Mouse (Mus musculus) stomach, embryonic 16.5 days (tissue): ENCODE measurements at regions not wholly inside any gene's neighbourhood (a gene's known extent, or its start where the extent isn't known, plus 50 kb on each side); places are given as distances from the start of the nearest gene placed in this dataset.
"Not testable (repeated sequence)": the region's sequence is repeated elsewhere in the genome, so short reads cannot be mapped to it uniquely, and the experiment has no call there.

Source experiments
- ATAC-seq: fragments of 200-750 bp; cut with Nextera tagmentation; 2 replicates; pipeline ENCODE4 v1.8.0; 2017; ENCODE audit warnings: moderate number of reproducible peaks, moderate TSS enrichment; ENCODE audit not compliant: insufficient read depth, low FRiP score
- H3K27ac ChIP-seq: fragments of 300-500 bp; sonication (generic); 2 replicates; pipeline ENCODE4 v1.5.1; 2014; ENCODE audit warnings: low read length
- H3K27me3 ChIP-seq: fragments of 300-500 bp; sonication (generic); 2 replicates; pipeline ENCODE4 v1.6.1; 2014; ENCODE audit warnings: low read length, control low read depth, mixed read lengths; ENCODE audit not compliant: control insufficient read depth, insufficient read depth
- H3K36me3 ChIP-seq: fragments of 300-500 bp; sonication (generic); 2 replicates; pipeline ENCODE4 v1.6.1; 2014; ENCODE audit warnings: low read length; ENCODE audit not compliant: control insufficient read depth, insufficient read depth
- H3K4me1 ChIP-seq: fragments of 300-500 bp; sonication (generic); 2 replicates; pipeline ENCODE4 v1.6.1; 2014; ENCODE audit warnings: low read length, control low read depth, mixed read lengths; ENCODE audit not compliant: control insufficient read depth, insufficient read depth
- H3K4me2 ChIP-seq: fragments of 300-500 bp; sonication (generic); 2 replicates; pipeline ENCODE4 v1.6.1; 2014; ENCODE audit warnings: low read depth, low read length, mixed read lengths
- H3K4me3 ChIP-seq: fragments of 300-500 bp; sonication (generic); replicated peaks from 2 replicates; pipeline ENCODE4 v1.5.1; 2014; ENCODE audit warnings: mild to moderate bottlenecking, low read length
- H3K9ac ChIP-seq: fragments of 300-500 bp; sonication (generic); 2 replicates; pipeline ENCODE4 v1.6.1; 2014; ENCODE audit warnings: low read length
- H3K9me3 ChIP-seq: fragments of 300-500 bp; sonication (generic); replicated peaks from 2 replicates; pipeline ENCODE4 v1.6.1; 2016; ENCODE audit warnings: low read length, control low read depth; ENCODE audit not compliant: control insufficient read depth
- WGBS: fragments of 180-500 bp; shearing (Covaris S2); extraction: QIAGEN DNeasy Blood & Tissue Kit; methylation state at CpG from one replicate; pipeline ENCODE4 v1.1.7; 2014; 5-methylcytosine and 5-hydroxymethylcytosine counted together

DNA sequence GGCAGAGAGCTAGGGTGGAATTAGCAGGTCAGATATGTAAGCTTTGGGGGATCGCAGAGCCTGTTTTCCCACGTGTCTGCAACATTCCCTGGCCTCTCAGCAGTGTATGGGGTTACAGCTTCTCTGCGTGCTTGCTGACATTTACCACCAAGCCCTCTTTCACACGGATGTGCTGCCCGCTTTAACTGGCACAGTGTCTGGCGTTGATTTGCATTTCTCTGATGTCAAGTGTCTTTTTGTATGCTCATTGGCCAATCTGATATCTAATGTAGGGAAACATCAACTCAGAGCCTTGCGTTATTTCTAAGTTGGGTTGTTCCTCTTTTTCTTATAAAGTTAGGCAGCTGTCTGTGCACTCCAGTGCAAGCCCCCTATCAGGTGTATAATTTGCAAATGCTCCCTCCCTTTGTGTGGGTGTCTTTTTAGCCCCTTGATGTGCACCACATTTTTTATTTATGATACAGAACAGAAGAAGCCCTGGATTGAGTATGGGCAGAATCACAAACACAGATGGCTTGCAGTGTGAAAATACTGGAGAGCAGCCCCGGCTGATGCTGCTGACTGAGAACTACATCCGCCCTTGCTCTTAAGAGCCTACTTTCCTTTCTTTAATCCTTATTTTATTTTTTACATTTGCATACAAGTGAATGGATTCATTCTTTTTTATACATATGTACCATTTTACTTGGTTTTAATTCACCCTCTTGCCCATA is 93.4 kb upstream of the Btbd11 start:
- 65% methylated on average over 9 of the region's 9 CpGs for WGBS
- Histone ChIP-seq H3K4me3 (no peak overlapping the region), H3K4me1 (no peaks in the 10 kb centered on the region), H3K4me2 (no peak overlapping the region), H3K9me3 (no peaks in the 10 kb centered on the region), H3K36me3 (no peaks in the 10 kb centered on the region), H3K27ac (no peak overlapping the region), H3K9ac (no peak overlapping the region), H3K27me3 (no peaks in the 10 kb centered on the region)
- ATAC-seq = no peak

DNA sequence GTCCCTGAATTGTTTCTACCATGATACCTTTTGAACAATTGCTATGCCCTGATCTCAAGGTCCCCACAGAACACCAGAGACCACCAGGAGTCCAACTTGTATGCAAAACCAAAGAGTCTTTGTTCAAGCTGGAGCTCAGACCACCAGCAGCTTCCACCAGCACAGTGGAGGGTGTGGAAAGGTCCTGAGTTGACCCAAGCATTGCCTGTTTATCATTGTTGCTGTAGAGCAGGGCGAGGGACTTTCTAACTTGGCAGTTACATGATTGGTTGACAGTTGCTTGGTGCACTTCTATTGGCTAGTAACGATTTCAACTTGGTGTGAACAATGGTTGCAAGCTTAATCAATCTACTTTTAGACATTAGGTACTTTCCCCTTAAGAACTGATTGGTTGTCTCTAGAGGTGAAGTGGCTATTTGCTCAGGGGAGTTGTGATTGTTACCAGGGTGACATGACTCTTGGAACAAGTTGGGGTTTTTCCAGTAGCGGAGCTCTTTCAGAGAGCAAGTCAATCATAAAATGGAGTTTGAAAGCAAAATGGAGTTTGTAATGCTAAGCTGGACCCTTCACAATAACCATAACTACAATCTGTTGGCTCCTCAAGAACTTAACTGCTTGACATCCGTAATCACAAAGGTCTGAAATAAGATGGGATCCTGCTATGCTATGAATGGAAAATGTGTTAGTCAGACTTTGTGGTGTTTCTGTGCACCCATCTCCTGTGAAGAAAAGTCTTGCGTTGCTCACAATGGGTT is 91.3 kb upstream of the Btbd11 start:
- Histone ChIP-seq H3K27ac (no peak overlapping the region), H3K4me3 (no peak overlapping the region), H3K36me3 (no peaks in the 10 kb centered on the region), H3K4me2 (no peak overlapping the region), H3K4me1 (no peaks in the 10 kb centered on the region), H3K9ac (no peak overlapping the region), H3K27me3 (no peaks in the 10 kb centered on the region), H3K9me3 (no peaks in the 10 kb centered on the region)
- 74% methylated on average over 5 of the region's 5 CpGs for WGBS
- ATAC-seq = no peak

DNA sequence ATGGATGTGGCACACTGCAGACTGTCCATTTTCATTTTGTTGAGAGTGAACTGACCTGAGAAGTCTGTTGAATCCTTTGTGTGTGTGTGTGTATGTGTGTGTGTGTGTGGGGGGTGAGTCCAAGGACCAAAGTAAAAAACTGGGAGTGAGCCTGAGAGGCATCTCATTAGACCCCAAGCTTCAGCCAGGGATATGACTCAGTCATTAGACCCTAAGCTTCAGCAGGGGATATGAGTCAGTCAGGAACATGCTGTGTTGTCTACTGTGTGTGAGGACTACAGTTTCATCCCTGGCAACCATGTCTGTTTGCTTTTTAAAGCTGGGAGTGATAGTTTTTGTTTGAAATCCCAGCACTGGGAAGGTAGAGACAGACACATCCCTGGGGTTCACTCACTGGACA is 74.8 kb upstream of the Btbd11 start:
- no peaks in the 10 kb centered on the region for H3K4me1 ChIP-seq
- ATAC-seq = no peak
- no peak overlapping the region for H3K27ac ChIP-seq
- H3K4me2 ChIP-seq = no peak overlapping the region
- no peaks in the 10 kb centered on the region for H3K9me3 ChIP-seq
- H3K36me3 ChIP-seq = no peaks in the 10 kb centered on the region
- no peak overlapping the region for H3K4me3 ChIP-seq
- H3K9ac ChIP-seq = no peak overlapping the region
- no peaks in the 10 kb centered on the region for H3K27me3 ChIP-seq

DNA sequence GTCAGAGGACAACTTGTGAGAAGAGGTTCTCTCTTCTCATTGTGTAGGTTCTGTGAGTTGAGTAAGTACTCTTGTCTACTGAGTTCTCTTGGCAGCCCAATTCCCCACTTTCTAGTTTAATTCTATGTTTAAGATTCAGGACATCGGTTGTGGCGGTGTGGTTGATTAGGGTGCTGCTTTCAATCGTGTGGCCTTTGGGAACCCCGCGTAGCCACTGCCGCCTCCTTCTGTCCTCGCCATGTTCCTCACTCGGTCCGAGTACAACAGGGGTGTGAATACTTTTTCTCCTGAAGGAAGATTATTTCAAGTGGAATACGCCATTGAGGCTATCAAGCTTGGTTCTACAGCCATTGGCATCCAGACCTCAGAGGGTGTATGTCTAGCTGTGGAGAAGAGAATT is 73.3 kb upstream of the Btbd11 start:
- not testable (repeated sequence) for H3K4me3 ChIP-seq
- 92% methylated on average over 10 of the region's 10 CpGs for WGBS

DNA sequence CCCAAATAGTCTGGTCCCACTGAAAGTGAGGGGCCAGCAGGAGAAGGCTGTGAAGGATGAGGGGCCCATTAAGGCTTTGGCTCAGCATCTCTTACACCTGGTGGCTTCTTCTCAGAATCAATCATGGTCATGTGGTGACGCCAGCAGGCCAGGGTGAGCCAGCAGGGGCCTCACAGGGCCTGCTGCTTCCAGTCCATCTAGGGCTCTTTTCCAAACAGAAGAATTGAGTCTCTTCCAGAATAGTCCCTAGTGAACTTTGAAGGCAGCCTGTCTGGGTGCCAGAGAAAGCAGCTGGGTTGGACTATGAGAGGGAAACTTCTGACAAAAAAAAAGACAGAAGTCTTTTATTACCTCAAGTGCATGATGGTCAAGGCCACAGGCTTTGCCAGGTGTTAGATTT is 65.6 kb upstream of the Btbd11 start:
- H3K4me3 ChIP-seq = no peak overlapping the region
- H3K9ac ChIP-seq = no peak overlapping the region
- 29% methylated on average over 1 of the region's 1 CpGs for WGBS
- no peak for ATAC-seq
- H3K27me3 ChIP-seq = no peaks in the 10 kb centered on the region
- H3K4me2 ChIP-seq = no peak overlapping the region
- H3K36me3 ChIP-seq = no peaks in the 10 kb centered on the region
- H3K27ac ChIP-seq = no peak overlapping the region
- no peaks in the 10 kb centered on the region for H3K4me1 ChIP-seq
- 0 out of 2 replicates have a peak, but pooled peaks cover 5% of the 10 kb centered on the region for H3K9me3 ChIP-seq

More for the DNA sequence above, 73.3 kb upstream of the Btbd11 start:
- not testable (repeated sequence) for H3K4me2 ChIP-seq, H3K36me3 ChIP-seq, H3K27ac ChIP-seq, H3K9me3 ChIP-seq, H3K9ac ChIP-seq, H3K4me1 ChIP-seq, ATAC-seq, H3K27me3 ChIP-seq

DNA sequence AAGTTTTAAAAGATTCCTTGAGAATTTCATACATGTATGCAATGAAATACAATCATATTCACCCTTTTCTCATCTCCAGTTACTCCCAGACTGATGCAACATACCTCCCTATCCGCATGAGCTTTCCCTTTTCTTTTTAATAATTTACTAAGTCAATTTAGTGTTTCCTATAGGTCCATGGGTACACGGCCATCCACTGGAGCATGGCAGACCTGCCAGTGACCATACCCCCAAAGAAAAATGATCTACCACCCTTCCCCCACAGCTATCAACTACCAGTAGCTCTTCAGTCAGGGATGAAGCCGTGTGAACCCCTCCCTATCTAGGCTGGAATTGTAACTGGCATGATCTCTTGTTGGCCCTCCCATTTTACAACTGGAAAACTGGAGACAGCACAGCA is 64.3 kb upstream of the Btbd11 start:
- Histone ChIP-seq H3K4me3 (no peak overlapping the region), H3K9ac (no peak overlapping the region), H3K4me2 (no peak overlapping the region), H3K27ac (no peak overlapping the region), H3K27me3 (no peaks in the 10 kb centered on the region), H3K36me3 (no peaks in the 10 kb centered on the region), H3K4me1 (no peaks in the 10 kb centered on the region), H3K9me3 (0 out of 2 replicates have a peak, but pooled peaks cover 5% of the 10 kb centered on the region)
- no peak for ATAC-seq
- WGBS = 79% methylated on average over 3 of the region's 3 CpGs

DNA sequence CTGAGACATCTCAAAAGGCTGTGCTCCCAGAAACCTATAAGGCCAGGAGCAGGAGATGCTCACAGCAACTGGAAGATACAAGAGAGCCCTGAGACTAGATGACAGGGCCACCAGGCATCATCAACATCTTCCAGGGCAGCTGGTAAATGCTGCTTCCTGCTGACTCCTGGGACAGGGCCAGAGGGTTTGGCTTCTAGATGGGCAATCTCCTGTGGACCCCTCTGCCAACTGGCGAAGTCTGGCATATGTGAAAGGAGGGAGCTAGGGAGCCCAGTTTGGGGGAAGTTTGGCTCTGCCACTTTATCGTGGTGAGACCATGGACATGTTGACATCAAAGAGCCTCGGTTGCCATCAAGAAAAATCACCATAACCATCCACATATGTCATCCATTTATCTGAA is 57.2 kb upstream of the Btbd11 start:
- no peaks in the 10 kb centered on the region for H3K36me3 ChIP-seq
- no peaks in the 10 kb centered on the region for H3K4me1 ChIP-seq
- no peak for ATAC-seq
- H3K4me3 ChIP-seq = no peak overlapping the region
- H3K27me3 ChIP-seq = no peaks in the 10 kb centered on the region
- WGBS = 90% methylated on average over 3 of the region's 3 CpGs
- no peak overlapping the region for H3K27ac ChIP-seq
- H3K4me2 ChIP-seq = no peak overlapping the region
- no peaks in the 10 kb centered on the region for H3K9me3 ChIP-seq
- H3K9ac ChIP-seq = no peak overlapping the region

DNA sequence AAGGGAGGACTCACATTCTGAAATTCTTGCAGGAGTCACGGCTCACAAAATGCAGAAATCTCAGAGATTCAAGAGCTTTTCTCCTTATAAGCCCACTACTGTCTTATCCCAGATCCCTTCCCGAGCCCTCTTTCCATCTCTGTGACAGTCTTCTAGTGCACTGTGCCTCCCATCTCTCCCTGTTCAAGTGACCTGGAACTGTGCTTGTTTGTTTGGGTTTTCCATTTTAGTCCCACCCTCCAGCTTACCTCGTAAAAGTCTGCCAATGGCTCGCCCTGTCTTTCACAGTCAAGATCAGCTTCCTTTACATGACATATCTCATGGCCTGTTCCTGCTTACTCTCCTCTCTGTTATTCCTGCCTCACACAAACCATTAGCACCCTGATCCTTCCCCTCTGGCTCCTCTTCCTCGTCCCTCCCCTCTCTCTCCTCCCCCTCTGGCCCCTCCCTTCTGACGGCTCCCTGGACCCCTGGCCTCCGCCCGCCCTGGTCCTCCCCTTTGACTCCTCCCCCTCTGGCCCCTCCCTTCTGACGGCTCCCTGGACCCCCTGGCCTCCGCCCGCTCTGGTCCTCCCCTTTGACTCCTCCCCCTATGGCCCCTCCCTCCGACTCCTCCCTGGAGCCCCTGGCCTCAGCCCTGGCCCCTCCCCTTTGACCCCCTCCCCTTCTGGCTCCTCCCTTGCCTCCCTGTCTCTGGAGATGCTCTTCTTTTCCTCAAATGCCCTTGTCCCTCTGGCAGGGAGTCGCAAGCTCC is 55.5 kb upstream of the Btbd11 start:
- Histone ChIP-seq H3K4me1 (no peaks in the 10 kb centered on the region), H3K9ac (no peak overlapping the region), H3K9me3 (no peaks in the 10 kb centered on the region), H3K4me2 (peak overlapping the region; percentile 23), H3K27ac (no peak overlapping the region), H3K27me3 (no peaks in the 10 kb centered on the region), H3K36me3 (no peaks in the 10 kb centered on the region), H3K4me3 (no peak overlapping the region)
- WGBS = 11% methylated on average over 13 of the region's 13 CpGs
- peak; percentile 78 for ATAC-seq
